Mouse (Mus musculus): ENCODE results near the gene Car3.

GRCm38 (mm10) chr3:14819844-14820504 lies 43.3 kb upstream of the Car3 start:
- TF ChIP-seq CTCF (IDR thresholded peaks at IDR 0.05; ENCODE audit: borderline replicate concordance, extremely low read depth, insufficient read depth, insufficient read length) (no peak), POLR2A (IDR thresholded peaks at IDR 0.05; ENCODE audit: borderline replicate concordance, extremely low read depth, insufficient read depth, insufficient read length, poor library complexity, severe bottlenecking) (no peak)
